Mouse (Mus musculus) testis, adult 2 months (tissue): Measurements from ENCODE around the gene U2af2.

Experiments used
- CTCF ChIP-seq: fragments of 200-500 bp; IDR thresholded peaks from 2 replicates; pipeline ENCODE4 v1.5.1; 2012; ENCODE audit warnings: low read depth, mild to moderate bottlenecking, inconsistent platforms, low read length, moderate library complexity; ENCODE audit not compliant: control insufficient read depth, insufficient read depth, insufficient replicate concordance
- POLR2A ChIP-seq: fragments of 200-500 bp; IDR thresholded peaks from 2 replicates; pipeline ENCODE4 v1.6.1; 2012; ENCODE audit warnings: low read depth, mild to moderate bottlenecking, inconsistent platforms, low read length, moderate library complexity; ENCODE audit not compliant: control insufficient read depth

DNA sequence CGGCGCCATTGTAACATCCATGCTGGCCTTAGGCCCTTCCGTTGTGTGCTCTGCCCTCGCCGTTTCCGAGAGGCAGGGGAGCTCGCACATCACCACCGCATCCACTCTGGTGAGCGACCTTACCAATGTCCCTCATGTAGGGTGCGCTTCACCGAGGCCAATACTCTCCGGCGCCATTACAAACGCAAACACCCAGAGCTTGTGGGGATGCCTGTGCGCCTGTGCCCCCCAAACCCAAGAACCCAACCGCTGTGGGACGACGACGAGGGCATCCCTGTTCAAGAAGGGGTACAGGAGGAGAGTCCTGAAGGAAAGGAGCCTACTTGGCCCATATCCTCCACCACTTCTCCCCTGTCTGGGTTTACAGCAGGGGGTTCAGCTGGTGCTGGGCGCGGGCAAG lies 44.0 kb upstream of the U2af2 start:
- no peak for TF ChIP-seq POLR2A
- TF ChIP-seq CTCF: no peak
